Mouse (Mus musculus) thymus, adult 2 months (tissue): Measurements from ENCODE around the gene Snrk. TPM values are rescaled to one million over a fixed set of nuclear protein-coding genes. Genes with fewer than 3 reads are reported as not detected.

ENCODE experiments used
- DNase-seq: peaks from one replicate; pipeline ENCODE4 v3.0.0; 2021
- H3K27ac ChIP-seq: fragments of 200-500 bp; 2 replicates; pipeline ENCODE4 v1.5.1; 2012; ENCODE audit warnings: low read length, control low read depth; ENCODE audit not compliant: control insufficient read depth, insufficient read depth
- H3K27me3 ChIP-seq: fragments of 200-500 bp; 2 replicates; pipeline ENCODE4 v1.6.1; 2012; ENCODE audit warnings: mild to moderate bottlenecking, low read length, moderate library complexity, mixed read lengths; ENCODE audit not compliant: control insufficient read depth, insufficient read depth
- H3K36me3 ChIP-seq: fragments of 200-500 bp; 2 replicates; pipeline ENCODE4 v1.6.1; 2012; ENCODE audit warnings: mild to moderate bottlenecking, low read length, moderate library complexity; ENCODE audit not compliant: control insufficient read depth, insufficient read depth
- H3K4me1 ChIP-seq: fragments of 200-500 bp; replicated peaks from 2 replicates; pipeline ENCODE4 v1.6.1; 2012; ENCODE audit warnings: low read length; ENCODE audit not compliant: control insufficient read depth, insufficient read depth
- H3K4me3 ChIP-seq: fragments of 200-500 bp; 2 replicates; pipeline ENCODE4 v1.5.1; 2012; ENCODE audit warnings: mild to moderate bottlenecking, low read length, control low read depth, moderate library complexity; ENCODE audit not compliant: control insufficient read depth, insufficient read depth
- CTCF ChIP-seq: fragments of 200-500 bp; IDR thresholded peaks from 2 replicates; pipeline ENCODE4 v1.5.1; 2012; ENCODE audit warnings: mild to moderate bottlenecking, control low read depth, low read length, moderate library complexity, borderline replicate concordance; ENCODE audit not compliant: control insufficient read depth, poor library complexity, insufficient read depth; ENCODE audit errors: extremely low read depth
- POLR2A ChIP-seq: fragments of 200-500 bp; IDR thresholded peaks from 2 replicates; pipeline ENCODE4 v1.6.1; 2012; ENCODE audit warnings: mild to moderate bottlenecking, low read length, control low read depth, moderate library complexity; ENCODE audit not compliant: control insufficient read depth, poor library complexity, insufficient read depth; ENCODE audit errors: extremely low read depth
- WGBS: fragments of 180-500 bp; shearing (Covaris S2); methylation state at CpG from one replicate; pipeline ENCODE4 v1.1.7; 2018; 5-methylcytosine and 5-hydroxymethylcytosine counted together
- polyA plus RNA-seq: library from polyadenylated mRNA; depleted of rRNA; stranded (reverse); fragments of >200 nt; gene quantifications from 2 replicates; pipeline ENCODE4 v1.2.3, GENCODE M21; 2012

Snrk gene
- polyA plus RNA-seq, 1 experiment = 50.0 TPM

DNA sequence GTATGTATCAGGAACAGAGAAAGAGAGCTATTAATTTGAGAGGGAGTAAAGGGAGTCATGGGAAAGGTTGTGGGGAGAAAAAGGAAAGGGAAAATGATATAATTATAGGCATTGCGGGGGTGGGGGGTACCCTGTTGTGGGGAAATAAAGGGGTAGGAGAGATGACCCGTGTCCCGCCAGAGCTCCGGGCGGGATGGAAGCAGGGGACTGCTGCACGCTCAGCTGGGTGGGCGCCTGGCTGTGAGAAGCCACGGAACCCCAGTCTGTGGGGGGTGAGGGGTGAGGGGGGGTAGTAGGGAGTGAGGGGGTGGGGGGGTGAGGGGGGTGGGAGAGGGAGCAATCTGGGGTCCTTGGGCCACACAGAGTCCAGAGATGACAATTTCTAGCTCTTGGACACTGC is 9.7 kb downstream of the Snrk start:
- no peaks in the 10 kb centered on the region for H3K27me3 ChIP-seq
- H3K4me1 ChIP-seq = peaks cover 26% of the 10 kb centered on the region
- no peak overlapping the region for H3K4me3 ChIP-seq
- no peak for DNase-seq
- WGBS = 95% methylated on average over 8 of the region's 8 CpGs
- no peak overlapping the region for H3K27ac ChIP-seq
- no peaks in the 10 kb centered on the region for H3K36me3 ChIP-seq
- TF ChIP-seq CTCF (no peak), POLR2A (no peak)

DNA sequence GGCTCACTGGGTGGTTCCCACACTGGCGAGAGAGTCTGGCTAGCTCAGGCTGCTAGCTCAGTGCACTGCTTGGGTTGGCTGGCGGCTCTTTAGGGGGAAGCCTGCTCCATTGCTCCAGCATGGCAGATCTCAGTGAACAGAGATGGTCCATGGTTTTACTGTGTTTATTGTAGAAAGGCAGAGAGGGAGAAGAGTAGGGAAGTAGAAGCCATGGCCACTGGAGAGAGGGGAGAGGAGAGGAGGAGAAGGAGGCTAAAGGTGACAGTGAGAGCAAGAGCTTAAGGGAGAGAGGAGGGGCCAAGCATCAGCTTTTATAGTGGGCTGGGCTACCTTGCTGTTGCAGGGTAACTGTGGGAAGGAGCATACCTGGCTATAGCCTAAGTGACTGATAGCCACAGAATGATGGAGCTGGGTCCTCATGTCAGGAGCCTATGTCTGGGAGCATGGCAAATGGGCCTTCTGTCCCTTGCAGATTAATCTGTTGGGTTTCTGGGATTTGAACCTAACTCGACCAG is 10.3 kb downstream of the Snrk start:
- Histone ChIP-seq H3K27ac (no peak overlapping the region), H3K27me3 (no peaks in the 10 kb centered on the region)
- WGBS = 82% methylated on average over 3 of the region's 3 CpGs

GRCm38 (mm10) chr9:122128686-122129085 is 11.6 kb downstream of the Snrk start:
- peak; percentile 50 for DNase-seq
- Histone ChIP-seq H3K4me3 (no peak overlapping the region), H3K36me3 (no peaks in the 10 kb centered on the region)

More for the DNA sequence above, 10.3 kb downstream of the Snrk start:
- Histone ChIP-seq H3K4me3 (no peak overlapping the region), H3K4me1 (peaks cover 28% of the 10 kb centered on the region), H3K36me3 (no peaks in the 10 kb centered on the region)
- no peak for DNase-seq
- TF ChIP-seq POLR2A = no peak
- TF ChIP-seq CTCF = no peak

GRCm38 (mm10) chr9:122130666-122131065 is 13.6 kb downstream of the Snrk start:
- H3K4me3 ChIP-seq = no peak overlapping the region
- H3K36me3 ChIP-seq = no peaks in the 10 kb centered on the region
- H3K27ac ChIP-seq = no peak overlapping the region
- no peaks in the 10 kb centered on the region for H3K27me3 ChIP-seq
- TF ChIP-seq CTCF (no peak), POLR2A (no peak)
- H3K4me1 ChIP-seq = peaks cover 27% of the 10 kb centered on the region
- DNase-seq = no peak
- 87% methylated on average over 3 of the region's 3 CpGs for WGBS

More at GRCm38 (mm10) chr9:122128686-122129085, 11.6 kb downstream of the Snrk start:
- TF ChIP-seq POLR2A (no peak), CTCF (no peak)
- Histone ChIP-seq H3K27me3 (no peaks in the 10 kb centered on the region), H3K4me1 (peaks cover 28% of the 10 kb centered on the region), H3K27ac (no peak overlapping the region)
- 5% methylated on average over 5 of the region's 5 CpGs for WGBS

GRCm38 (mm10) chr9:122132145-122132544 is 15.1 kb downstream of the Snrk start:
- Histone ChIP-seq H3K36me3 (peaks cover 5% of the 10 kb centered on the region), H3K4me3 (no peak overlapping the region), H3K27me3 (no peaks in the 10 kb centered on the region), H3K4me1 (peaks cover 25% of the 10 kb centered on the region), H3K27ac (no peak overlapping the region)
- no peak for DNase-seq
- TF ChIP-seq POLR2A = no peak
- no peak for TF ChIP-seq CTCF
- 92% methylated on average over 7 of the region's 7 CpGs for WGBS

DNA sequence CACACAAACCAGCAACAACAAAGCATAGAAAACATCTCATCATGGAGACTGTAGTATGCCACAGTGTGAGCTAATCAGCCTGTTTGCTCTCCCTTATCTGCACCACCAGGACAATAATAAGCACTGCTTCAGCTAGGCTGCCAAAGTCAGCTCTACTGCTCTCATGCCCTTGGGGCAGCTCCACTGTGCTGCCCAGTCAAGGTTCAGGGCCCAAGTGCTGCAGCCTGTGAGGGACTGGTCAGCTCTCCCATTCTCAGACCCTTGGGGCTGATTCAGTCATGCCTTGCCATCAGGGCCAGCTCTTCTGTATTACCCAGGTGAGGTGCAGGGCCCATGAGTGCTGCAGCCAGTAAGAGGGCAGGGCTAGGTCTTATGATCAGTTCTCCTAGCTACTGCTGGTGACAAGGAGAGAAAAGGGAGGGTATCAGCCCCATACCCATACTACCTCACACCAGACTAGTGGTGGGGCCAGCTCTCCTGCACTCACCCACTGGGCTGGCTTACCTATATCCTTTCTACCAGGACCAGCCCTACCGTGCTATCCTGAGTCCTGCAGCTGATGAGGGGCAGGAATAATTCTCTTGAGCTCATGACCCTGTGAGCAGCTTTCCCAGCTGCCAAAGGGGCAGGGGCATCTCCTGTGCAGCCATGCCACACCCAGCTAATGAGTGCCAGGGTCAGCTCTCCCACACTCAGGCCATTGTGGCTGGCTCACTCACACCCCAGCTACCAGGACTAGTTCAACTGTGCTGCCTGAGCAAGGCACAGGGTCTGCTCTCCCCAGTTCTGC is 18.2 kb downstream of the Snrk start:
- TF ChIP-seq POLR2A = no peak
- no peak for TF ChIP-seq CTCF
- Histone ChIP-seq H3K27me3 (no peaks in the 10 kb centered on the region), H3K4me3 (no peak overlapping the region), H3K27ac (no peak overlapping the region), H3K4me1 (peaks cover 12% of the 10 kb centered on the region), H3K36me3 (peaks cover 18% of the 10 kb centered on the region)
- no peak for DNase-seq
- WGBS = 96% methylated on average over 1 of the region's 1 CpGs
